Mouse (Mus musculus) myocyte (in vitro differentiated cells): Measurements from ENCODE around the gene Sumo3.

ENCODE experiments used
- MAX ChIP-seq: IDR thresholded peaks from one replicate; pipeline ENCODE4 v1.6.1; 2011; ENCODE audit warnings: low read depth, mild to moderate bottlenecking, control low read depth
- USF1 ChIP-seq: IDR thresholded peaks from one replicate; pipeline ENCODE4 v1.6.1; 2011; ENCODE audit warnings: low read depth, mild to moderate bottlenecking, control low read depth, moderate library complexity

DNA sequence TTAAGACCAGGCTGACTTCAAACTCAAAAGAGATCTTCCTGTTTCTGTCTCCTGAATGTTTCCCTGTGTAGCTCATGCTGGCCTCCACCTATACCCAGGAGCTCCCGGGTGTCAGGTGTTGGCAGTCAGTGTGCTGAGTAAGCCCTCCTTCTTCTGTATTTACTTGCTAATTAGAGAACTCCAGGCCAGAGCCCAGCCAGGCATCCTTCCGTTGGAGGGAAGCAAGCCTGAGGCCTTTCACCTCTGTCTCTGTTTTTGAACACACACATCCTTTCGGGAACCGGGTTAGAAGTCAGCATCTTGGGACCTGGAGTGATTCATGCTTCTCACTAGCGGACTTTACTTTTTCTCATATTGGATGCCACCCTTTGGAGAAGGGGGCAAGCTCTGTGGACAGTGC, 1.5 kb downstream of the Sumo3 start:
- TF ChIP-seq MAX (no peak), USF1 (no peak)
